Mouse (Mus musculus) kidney, adult 18-20 months (tissue): ENCODE data around the gene RPS10-NUDT3.

ENCODE experiments used
- DNase-seq: peaks from one replicate; pipeline ENCODE4 v3.0.0; 2021

The RPS10-NUDT3 gene

GRCm38 (mm10) chr17:27552215-27553201 lies 82.5 kb downstream of the RPS10-NUDT3 start:
- DNase-seq = peak; percentile 15

DNA sequence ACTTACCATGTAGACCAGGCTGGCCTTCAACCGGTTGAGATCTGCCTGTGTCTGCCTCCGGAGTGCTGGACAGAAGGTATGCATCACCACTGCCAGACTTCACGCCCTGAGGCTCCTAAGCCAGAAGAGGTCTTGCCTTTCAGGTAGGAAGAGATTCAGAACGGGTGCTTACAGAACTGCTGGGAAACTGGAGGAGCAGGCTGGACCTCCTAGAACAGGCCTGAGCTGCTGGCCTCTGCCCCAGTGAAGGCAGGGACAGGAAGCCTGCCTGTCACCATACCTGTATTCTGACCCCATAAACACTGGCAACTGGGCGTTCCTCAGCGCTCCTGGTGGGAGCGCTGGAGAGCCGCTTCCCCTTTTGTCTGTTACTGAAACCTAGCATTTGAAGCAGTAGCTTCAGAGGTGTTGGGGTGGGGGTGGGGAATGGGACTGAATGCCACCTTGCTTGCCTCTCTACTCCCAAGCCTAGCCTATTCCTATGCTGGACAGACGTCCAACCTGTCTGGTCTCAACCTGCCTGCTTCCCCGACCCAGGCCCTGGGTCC lies 83.6 kb downstream of the RPS10-NUDT3 start:
- DNase-seq = no peak

DNA sequence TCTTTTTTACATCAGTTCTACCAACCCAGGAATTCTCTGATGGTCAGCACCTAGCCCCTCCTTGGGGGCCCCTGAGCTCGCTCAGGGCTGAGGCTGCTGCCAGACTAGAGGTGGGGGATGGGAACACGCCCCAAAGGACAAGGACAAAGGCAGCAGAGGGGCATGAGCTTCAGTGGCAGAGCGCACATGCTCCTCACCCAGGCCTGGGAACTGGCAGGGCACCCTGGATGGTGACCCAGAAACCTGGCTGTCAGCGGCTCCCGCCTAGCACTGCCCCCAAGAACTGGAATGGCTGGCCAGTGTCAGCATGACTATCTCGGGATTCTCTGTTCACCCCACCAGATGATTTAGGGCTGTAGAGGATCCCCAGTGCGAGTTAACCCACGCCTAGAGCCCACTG lies 85.8 kb downstream of the RPS10-NUDT3 start:
- DNase-seq = no peak

DNA sequence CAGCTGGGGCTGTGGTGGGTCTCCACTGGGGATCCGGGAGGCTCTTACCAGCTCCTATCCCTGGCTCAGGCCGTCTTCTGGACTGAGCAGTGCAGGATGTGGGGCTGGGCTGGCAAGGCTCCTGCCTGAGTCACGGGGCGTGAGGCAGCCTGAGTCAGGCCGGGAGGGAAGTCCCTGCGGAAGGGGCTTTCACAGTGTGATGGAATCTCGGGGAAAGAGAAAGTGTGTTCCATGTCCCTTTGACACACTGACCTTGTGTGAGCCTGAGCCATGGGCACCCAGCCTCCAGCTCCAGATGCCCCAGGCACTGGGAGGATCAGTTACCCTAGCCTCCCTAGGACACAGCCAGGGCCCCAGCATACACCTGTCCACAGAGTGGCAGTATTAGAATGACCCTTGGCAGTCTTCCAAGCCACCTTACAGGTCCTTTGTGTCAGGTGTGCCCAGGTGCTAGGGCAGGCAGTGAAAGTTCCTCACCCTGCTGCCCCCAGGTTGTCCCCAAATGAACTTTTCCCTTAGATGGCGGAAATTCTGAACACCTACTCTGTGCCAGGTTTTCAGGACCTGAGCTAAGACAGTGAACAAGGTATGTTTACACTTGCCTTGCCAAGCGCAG lies 87.7 kb downstream of the RPS10-NUDT3 start:
- peak; percentile 20 for DNase-seq

- DNase-seq = no peak
Observed at GRCm38 (mm10) chr17:27546574-27547085, 88.4 kb downstream of the RPS10-NUDT3 start.

DNA sequence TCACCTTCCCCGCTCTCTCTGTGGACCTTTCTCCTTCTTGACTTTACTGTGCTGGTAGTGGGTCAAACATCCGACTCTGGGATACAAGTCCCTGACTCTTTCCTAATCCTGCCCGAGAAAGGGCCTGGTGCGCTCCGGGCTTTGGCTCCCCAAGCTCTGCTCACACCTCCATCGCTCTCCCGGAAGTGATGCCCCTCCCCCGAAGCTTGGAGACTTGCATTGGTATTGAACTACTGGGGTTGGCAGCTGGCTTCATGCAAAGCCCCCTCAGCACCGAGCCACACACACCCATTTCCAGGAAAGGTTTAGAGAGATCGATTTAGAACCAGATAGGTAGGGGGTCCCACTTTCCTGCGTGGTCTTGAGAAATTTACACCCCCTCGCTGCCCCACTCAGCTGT lies 89.0 kb downstream of the RPS10-NUDT3 start:
- DNase-seq = no peak

- DNase-seq = no peak
Observed at GRCm38 (mm10) chr17:27544551-27544950, 90.5 kb downstream of the RPS10-NUDT3 start.

DNA sequence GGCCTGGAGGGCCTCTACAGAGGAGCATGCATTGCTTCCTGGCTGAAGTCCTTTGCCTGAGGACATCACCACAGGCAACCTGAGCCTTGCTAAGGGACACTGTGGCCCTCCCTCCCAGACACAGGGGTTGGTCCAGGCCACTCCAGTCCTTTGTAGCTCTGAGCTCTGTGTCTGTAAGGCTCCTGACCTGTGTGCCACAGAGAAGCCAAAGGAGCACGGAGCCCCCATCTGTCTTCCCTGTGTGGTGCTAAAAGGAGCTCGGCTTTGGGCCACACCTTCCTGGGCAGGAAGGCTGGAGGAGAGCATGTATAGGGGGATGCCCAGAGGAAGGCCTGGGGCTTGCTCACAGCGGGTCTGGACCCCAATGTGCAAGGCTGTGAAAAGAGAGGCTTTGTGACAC lies 93.0 kb downstream of the RPS10-NUDT3 start:
- DNase-seq = no peak

- DNase-seq = no peak
Observed at GRCm38 (mm10) chr17:27541261-27541660, 93.8 kb downstream of the RPS10-NUDT3 start.

DNA sequence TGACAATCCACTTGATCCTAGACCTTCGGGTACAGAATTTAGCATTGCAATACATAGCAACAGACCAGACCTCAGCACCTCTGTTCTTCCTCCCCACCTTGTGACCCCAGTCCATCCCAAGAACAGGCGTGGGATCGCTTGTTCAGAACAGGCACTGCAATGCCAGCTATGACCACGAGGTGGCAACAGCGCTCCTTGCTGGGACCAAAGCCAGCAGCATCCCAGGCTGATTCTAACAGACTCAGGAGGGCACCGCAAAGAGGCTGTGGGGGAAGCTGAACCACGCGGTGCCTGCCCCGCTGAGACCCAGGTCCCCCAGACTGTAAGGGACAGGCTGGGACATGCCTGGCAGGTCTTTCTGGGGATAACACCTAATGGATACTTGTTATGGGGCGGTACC lies 100.3 kb downstream of the RPS10-NUDT3 start:
- DNase-seq = peak; percentile 91

- no peak for DNase-seq
Observed at GRCm38 (mm10) chr17:27533354-27533753, 101.7 kb downstream of the RPS10-NUDT3 start.

DNA sequence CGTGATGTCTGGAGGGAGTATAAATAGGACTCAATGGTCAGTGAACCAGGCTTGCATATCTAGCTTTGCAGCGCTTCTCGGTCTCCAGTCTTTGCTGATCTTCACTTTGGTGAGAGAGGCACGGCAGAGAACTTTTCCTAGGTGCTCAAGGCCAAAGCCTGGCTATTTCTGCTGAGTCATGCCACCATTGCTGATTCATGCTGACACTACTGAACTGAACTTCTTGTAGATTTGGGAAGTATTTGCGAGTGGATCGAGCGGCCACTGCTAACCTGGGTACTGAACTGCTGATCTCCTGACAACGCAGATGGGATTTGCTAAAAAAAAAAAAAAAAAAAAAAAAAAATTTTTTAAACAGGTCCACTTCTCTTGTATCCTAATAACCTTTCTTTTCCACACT lies 102.9 kb downstream of the RPS10-NUDT3 start:
- DNase-seq = no peak
